Mouse (Mus musculus) T-helper 2 cell (primary cell): ENCODE results near the gene Prdm15.

ENCODE experiments used
- in situ Hi-C: fragments of 300-600 bp; cut with MboI, MseI; formaldehyde crosslinking; loops from one replicate; pipeline ENCODE4 v1.15.1; 2025; ENCODE audit warnings: high pct_unique_total_duplicates

The Prdm15 gene

DNA sequence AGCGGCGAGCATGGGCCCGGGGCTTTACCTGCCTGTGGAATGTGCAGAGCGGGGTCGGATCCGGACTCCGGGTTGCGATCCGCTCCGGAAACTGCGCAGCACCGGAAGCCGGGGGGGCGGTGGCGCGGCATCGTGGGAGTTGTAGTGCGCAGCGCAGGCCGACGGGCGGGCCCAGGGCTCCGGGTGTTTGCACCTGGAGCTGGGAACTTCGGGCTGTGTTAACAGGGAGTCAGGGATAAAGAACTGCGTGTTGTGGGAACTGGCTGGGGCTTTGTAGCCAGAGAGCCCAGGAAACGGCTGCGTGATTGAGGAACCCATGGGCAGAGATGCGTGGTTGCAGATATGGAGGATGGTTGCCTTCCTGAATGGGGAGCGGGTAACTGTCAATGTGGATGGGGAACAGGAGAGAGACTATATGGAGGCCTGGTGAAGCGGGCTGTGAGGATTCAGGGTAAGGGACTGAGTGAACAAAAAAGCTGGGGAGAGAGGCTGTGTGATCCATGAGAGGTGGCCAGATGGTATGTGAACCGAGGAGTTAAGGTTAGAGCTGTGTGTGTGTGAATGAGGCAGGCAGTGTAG is at the start of gene Prdm15:
Gene Prdm15 (minus strand): TSS at position 110 of the 579 bp plus-strand sequence.
- in situ Hi-C loops, result loop anchor here (10.0 kb wide), 2 partner anchors 113 to 143 kb away; partner anchors contain the start of genes B230307C23Rik, C2cd2 and Zbtb21

DNA sequence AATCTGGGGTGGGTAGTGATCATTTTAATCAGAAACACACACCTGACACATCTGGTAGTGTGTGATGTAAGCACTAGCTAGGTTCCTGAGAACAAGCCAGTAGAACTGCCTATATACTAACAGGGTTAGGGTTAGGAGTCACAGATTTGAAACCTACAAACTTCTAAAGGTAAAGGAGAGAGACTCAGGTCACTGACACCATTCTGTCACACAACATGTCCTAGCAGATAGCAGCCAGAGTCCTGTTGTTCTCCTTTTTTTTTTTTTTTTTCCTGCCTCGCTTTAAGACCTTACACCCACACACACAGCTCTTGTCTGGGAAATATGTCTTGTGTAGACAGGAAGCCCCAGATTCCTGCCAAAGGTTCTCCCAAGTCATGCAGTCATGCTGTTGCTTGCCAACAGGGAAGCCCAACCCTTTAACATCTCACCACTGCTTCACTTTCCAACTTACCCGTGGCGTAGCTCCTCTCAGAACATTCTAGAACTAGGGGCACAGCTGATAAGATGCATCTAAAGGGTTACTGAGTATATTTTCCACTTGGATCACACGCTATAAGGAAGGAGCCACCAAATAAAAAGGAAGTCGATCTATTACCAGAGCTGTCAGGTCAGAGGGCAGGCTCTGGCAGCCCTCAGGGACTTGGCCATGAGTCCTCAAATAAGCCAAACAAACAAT is 45.8 kb upstream of the Prdm15 start:
- in situ Hi-C loops, result no loop called here

DNA sequence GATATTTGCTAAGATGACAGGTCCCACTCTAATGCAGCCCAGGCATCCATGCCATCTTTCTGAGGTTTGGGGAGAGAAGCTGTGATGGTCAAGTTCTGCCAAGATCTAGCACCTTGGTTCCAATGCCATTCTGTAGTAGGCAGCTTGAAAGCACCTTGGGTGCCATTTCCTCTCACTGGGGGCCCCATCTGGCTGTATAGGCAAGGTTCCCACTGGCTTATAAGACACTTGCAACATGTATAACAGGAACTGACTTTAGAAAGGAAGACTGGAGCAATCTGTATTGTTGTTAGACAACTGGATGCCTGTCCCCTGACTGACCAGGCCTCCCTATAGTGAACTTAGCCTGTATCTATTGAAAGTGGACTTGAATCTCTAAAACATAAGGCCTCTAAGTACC is 36.1 kb upstream of the Prdm15 start:
- in situ Hi-C loops, result no loop called here

DNA sequence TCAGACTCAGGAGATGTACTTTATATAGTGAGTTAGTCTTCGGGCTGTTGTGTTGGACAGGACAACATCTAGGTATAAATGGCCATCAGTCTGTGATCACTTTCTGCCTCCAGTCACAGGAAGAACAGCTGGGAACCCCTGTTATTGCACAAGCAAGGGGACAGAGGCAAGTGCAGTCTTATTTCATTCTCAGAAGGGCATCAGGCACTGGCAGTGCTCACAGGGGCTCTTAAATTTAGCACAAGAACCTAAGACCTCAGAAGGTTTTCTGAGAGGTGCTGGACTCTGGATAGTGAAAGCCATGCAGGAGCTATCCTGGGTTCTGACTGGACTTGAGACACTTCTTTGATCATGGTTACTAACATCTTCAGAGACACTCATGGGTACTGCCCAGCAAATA is 32.0 kb upstream of the Prdm15 start:
- in situ Hi-C loops, result loop anchor here (5.0 kb wide), 1 partner anchor 81 kb away; no protein-coding TSS in a partner anchor

DNA sequence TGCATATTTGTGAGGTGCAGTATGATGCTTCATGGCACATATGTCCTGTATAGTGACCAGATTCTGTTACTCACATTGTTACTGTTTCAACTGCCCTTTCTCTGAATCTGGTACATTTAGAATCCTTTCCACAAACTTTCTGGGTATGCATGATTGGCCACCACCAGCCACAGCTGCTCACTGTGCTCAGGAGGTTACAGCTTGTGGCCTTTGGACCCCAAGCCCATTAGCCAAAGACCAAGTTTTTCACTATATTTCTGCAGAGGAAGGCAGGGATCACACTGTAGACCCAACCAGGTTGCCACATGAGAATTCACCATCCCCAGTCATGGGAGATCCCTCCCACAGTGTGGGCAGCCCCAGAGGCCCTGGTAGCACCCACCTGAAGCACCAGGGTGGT is 31.2 kb upstream of the Prdm15 start:
- in situ Hi-C loops, result loop anchor here (5.0 kb wide), 1 partner anchor 81 kb away; no protein-coding TSS in a partner anchor

DNA sequence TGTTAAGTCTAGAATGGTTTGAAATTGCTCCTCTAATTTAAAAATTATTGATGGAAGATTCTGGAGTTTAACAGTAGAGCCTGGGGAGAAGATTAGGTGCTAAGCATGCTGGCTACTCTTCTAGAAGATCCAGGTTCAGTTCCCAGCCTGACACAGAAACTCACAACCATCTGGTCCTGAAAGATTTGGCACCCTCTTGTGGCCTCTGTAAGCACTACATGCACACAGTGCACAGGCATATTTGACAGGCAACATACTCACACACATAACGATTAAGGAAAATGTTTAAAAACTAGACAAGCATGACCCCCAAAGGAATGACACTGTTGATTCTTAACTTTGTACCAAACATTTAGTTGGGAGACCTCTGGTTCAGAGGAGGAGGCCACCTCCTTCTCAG is 27.5 kb upstream of the Prdm15 start:
- in situ Hi-C loops, result no loop called here

DNA sequence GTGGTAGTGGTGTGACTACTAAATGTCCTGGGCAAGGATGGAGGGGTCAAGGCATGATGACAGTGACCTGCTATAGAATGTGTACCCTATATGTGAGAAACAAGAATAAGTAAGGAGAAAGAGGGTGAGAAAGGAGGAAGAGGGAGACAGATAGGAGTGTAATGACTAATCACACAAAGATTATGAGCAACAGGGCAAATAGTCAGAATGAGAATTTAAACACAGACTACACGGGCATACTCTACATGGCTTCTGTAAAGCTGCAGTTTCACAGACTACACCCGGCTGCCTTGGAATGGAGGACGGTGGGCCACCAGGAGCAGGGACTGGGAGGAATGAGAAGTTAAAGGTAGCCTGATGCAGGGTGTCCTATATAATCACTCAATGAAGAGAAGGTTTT is 25.9 kb upstream of the Prdm15 start:
- in situ Hi-C loops, result no loop called here

DNA sequence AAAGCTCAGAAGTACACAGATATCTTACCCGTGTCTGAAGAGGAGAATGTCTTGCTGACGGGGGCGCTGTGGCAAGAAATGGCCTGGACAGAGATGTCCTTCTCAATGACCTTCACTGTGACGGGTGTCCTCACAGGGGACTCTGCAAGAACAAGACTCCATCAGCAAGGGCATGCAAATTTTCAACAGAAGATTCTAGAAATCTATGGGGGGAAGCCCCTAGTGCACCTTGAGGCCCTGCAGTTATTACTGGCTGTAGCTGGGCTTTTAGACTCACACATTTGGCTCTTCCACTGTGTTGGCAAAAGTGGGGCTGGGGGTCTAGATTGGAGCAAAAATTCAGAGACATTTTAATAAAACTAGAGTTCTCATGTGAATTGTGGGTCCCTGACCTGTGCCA is 23.5 kb upstream of the Prdm15 start:
- in situ Hi-C loops, result no loop called here

DNA sequence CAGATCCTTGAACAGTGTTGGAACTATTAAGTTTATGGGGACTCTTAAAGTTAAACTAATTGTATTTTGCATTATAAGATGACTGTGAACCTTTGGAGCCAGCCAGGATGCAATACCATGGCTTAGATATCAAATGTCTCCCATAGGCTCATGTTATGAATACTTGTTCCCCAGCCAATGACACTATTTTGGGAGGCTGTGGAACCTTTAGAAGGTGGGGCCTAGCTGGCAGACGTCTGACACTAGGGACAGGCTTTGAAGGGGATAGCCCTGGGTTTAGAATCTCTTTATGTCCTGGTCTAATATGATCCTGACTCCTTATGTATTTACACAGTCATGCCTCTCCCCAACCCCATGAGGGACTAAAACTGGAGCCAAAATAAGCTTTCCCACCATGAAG is 22.7 kb upstream of the Prdm15 start:
- in situ Hi-C loops, result no loop called here

DNA sequence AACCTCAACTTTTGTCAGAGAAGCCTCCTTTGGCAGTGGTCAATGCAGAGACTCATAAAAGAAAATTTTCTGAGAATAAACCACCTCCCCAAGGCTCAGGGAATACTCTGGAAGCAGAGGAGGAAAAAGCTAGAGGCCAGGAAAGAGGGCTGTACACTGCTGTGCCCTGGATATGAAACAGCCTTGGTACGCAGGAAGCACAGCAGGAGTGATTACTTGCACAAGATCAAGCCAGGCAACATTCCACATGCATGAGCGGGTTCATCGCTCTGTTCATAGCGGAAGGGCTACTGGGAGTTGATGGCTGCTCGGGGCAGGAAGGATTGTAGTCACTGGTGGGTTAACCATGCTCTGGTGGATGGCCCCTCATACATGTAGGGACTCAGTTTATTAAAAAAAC is 21.0 kb upstream of the Prdm15 start:
- in situ Hi-C loops, result no loop called here

DNA sequence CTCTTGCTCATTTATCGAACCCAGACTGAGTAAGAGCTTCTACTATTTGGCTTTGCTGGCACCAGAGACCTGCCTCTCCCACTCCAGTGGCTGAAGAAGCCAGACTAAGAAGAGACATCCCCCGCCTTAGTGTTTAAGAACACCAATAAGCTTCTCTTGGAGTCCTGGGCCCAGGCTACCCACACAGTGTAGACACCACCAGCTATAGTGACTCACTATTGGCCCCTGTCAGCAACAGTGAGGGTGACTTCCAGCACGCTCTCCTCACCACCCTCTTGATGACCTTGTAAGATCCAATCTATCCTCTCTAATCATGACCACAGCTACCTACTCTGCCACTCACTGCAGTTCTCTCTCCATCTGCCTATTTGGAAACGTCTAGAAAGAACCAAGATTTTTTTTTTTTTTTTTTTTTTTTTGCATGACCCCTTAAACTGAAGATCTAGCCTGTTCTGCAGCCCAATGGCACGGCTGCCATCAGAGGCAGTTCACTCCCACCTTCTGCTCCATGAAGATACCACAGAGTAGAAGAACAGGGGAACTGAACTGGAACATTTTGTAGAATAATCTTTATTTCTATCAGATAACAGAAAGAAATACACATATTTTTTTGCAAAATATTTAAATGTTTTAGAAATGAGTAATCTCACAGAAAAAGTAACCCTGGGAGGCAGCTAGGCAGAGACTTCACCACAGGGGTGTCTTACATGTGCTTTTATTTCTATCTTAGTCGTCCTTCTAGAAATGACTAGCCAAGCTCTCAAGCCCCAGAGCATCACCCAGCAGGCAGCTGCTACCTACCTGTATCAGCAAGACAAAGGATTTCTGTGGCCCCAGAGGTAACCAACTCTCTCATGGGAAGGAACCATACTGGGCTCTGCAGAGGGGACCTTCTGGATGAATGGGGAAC is 17.8 kb upstream of the Prdm15 start:
- in situ Hi-C loops, result no loop called here

DNA sequence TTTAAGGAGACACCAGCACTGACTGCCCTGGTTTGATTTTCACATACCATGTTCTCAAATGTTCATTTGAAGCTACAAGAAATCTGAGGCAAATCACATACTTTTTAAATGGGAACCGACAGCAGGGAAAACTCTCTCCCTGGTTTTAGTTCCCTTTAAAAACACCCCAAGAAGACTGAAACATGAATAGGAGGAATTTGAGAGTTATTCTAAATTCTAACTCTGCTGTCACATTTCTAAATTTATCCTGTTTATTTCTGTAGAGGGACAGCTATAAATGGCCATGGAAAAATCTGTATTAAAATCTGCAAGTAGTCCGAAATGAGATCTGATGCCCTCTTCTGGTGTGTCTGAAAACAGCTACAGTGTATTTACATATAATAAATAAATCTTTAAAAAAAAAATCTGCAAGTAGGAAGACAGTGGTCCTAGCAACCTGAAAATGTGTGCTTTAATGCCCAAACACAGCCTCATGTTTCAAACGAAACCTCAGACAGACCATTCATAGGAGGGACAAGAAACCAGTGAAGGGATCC is 12.3 kb upstream of the Prdm15 start:
- in situ Hi-C loops, result no loop called here

DNA sequence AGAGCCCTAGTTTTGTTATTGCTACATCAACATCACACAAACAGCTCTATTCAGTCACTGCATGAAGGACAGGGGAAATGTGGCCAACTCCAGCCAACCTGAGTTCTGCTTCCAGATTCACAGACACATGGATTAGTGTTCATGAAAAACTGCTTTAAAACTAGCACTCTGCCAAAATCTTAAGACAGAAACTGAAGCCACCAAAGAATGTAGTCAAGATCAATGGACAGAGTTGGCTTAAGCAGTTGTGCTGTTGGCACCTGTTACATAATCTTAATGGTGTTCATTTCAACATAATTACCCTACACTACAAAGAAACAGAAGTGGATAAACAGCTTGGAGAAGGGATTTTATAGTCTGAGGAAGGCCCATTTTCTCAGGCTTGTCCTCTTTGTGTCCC is 4.4 kb upstream of the Prdm15 start:
- in situ Hi-C loops, result loop anchor here (10.0 kb wide), 2 partner anchors 109 to 139 kb away; partner anchors contain the start of genes B230307C23Rik, C2cd2 and Zbtb21

DNA sequence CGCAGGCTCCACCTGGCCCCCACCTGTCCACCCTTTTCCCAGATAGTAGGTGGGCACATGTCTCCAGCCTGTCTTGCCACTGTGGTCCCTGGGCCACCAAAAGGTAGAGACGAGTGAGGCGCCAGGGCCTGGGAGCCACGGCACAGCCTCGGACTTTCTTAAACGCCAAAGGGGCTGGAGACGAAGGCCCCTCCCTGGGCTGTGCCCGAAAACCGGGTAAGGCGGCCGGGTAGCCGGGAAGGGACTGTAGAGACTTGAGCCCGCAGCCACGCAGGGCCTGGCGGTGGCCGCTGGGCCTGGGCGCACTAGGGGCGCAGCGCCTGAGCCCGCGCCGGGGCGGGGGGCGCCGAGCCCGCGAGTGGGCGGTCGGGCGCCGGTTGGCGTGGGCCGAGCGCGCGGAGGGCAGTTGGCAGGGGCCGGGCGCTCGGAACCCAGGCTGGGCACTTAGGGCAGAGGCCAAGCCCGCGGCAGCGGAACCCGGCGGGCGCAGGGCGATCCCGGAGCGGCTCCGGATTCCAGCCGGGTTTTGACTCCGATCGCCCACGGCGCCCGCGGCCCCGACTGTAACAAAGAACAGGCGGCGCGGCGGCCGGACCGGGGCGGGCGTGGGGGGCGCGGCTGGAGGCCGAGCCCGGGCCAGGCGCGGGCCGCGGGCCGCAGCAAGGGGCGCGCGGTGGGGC is 449 bp downstream of the Prdm15 start:
- in situ Hi-C loops, result loop anchor here (10.0 kb wide), 2 partner anchors 114 to 144 kb away; partner anchors contain the start of genes B230307C23Rik, C2cd2 and Zbtb21

DNA sequence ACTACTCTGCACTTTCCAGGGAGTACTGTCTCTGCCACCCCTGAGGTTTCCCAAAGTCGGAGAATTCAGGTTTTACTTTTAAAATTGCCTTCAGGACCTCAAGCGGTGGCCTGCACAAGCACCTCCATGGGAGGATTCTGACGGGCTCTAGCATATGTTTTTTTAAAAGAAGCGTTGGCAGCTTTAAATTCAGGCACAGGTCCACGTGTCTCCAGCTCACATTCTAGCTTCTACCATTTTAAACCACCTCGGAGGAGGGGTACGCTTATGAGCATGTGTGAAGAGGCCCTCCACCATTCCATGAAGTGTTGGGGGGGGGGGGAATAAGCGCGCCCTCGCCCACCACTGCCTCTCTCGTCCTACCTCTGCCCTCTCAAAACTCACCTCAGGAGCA is 986 bp downstream of the Prdm15 start:
- in situ Hi-C loops, result loop anchor here (10.0 kb wide), 2 partner anchors 114 to 144 kb away; partner anchors contain the start of genes B230307C23Rik, C2cd2 and Zbtb21

DNA sequence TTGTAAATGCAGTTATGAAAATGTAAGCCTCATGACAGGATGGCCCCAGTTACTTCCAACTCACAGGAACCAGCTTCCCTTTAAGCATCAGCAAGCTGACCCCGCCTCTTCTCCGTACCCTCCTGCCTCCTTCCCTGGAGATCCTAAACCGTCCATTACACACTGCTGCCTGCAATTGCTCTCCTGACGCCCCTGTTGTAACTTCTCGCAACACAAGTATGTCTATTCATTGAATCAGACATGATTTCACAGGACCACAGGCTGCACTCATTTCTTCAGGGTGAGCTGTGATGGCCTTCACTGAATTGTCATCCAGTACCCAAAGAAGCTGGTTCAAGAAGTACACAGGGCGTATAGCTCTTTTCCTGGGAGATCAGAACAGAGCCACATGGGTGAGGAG is 2.8 kb downstream of the Prdm15 start:
- in situ Hi-C loops, result no loop called here

DNA sequence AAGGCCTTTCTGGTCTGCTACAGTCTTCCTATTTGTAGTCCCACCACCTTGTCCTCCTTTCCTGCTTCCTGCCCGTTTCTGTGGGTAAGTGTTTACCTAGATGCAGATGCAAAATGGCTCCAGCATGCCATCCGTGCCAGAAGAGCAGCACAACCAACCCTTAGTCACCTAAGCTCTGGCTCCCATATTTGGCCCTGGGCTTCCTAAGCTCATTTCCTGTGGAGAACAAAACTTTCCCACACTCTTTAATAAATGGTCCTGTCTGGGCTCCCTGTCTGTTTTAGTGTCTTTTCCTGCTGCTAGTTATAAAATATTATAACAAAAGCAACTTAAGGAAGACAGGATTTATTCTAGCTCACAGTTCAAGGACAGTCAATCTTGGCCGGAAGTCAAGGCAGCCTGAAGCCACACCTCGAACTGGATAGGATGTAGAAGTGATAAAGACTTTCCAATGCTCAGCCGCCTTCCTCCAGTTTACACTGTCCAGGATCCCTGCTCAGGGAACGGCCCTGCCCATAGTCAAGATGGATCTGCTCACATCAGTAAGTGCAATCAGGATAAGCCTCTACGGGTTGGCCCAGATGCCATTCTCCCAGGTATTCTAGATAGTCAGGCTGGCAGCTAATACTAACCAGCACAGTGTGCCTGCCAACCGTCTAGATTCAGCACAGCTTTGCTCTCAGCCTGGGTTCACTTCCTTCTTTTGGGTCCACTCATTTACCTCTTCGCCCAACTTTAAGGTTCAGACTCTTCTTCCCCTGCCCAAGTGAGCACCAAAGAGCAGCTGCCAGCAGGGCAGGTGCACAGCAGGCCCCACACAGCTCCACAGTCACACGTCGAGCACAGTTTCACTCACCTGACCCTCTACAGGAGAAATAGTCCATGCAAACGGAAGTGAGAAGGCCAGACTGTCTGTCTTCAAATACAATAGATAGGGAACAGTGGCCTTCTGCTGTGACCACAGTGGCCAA is 6.4 kb downstream of the Prdm15 start:
- in situ Hi-C loops, result no loop called here

DNA sequence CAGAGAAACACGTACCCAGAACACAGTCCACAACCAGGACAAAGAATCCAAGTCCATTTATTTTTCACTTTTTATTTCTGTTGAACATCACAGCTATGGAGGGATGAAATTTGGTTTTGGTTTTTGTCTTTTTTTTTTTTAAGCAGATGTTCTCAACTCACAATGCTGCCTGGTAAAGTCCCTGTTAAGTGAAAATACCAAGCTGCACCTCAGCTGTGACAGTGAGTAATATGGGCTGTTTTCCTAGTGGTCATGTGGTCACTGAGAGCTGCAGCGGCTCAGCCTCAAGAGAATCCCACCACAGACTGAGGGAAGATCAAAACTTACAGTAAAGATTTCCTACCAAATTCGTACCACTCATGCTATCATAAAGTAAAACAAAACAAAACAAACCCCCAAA is 19.5 kb downstream of the Prdm15 start:
- in situ Hi-C loops, result no loop called here

DNA sequence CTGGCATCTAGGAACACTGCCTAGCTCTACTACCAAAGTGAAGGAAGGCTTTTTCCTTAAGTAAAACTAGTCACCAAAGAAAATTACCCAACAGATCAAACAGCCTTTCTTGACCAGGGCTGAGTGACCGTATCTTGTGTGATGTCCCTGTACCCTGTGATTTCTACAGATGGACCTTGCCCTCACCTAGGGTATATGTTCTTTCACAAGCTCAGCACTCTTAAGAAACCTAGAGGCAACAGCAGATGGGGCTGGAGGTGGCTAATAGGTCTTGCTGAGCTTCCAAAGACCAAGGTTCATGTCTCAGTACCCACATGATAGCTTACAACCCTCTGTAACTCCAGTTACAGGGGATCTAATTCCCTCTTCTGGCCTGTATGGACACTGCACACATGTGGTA is 23.4 kb downstream of the Prdm15 start:
- in situ Hi-C loops, result no loop called here
